Mouse (Mus musculus): ENCODE measurements around the gene Pibf1. TPM values are rescaled to one million over a fixed set of nuclear protein-coding genes. Genes with fewer than 3 reads are reported as not detected.

Gene Pibf1
- 10 to 100 TPM; 13.6 to 15.0 TPM for total RNA-seq (2021)
- long read RNA-seq, experiment 1, transcript Pibf1-201 (18 exons, 2,797 nt), result major isoform, 14 of 20 reads
- long read RNA-seq, experiment 1, partial matches to known transcripts, result 1 of 20 reads
- long read RNA-seq, experiment 1, other reads (novel, unspliced or antisense), result 5 of 20 reads
- long read RNA-seq, experiment 2, transcript Pibf1-201 (18 exons, 2,797 nt), result major isoform, 14 of 20 reads
- long read RNA-seq, experiment 2, partial matches to known transcripts, result 0 of 20 reads
- long read RNA-seq, experiment 2, other reads (novel, unspliced or antisense), result 6 of 20 reads

DNA sequence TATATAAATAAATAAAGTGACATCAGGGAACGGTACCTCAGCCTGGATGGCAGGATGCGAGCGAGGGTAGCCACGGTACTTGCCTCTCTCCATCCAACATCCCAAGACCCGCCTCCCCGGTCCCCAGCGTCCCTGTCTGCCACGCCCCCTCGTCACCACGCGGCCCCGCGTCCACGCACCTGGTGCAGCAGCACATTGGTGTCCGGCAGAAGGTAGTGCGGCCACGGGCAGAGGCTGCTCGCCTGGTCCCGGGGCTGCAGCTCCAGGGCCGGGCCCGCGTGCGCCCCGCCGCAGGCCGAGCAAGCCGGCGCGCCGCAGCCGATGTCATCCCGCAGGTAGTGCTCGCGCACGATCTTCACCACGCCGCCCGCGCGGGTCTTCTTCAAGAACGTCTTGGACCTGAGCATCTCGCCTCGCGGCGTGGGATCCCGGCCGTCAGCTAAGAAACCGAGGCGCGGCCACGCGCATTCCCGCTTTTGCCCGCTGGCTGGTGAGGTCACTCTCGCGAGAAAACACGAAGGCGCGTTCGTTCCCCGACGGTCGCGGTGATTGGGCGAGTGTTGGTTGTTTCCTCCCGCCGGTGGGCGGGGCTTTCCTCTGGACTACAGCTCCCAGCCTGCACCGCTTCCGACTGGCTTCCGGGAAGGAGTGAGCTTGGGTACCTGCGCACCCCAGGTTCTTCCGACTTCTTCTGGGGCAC lies at the start of gene Pibf1, which contains the start of gene Dis3:
Gene Pibf1, plus strand, starts transcription at position 158 of the 700 bp plus-strand sequence.
Gene Dis3, minus strand, starts transcription at position 504 of the 700 bp plus-strand sequence.
- intact Hi-C loops (cut with DNase I), result loop anchor here (2.0 kb wide), 2 partner anchors 53 to 69 kb away; partner anchors contain the start of genes Bora and Mzt1
- H3K27ac ChIP-seq, result peak within 1 kb of the TSS; percentile 55

GRCm38 (mm10) chr14:99058959-99059586 lies 40.2 kb upstream of the Pibf1 start:
- Histone ChIP-seq H3K27ac (no peak overlapping the region), H3K4me3 (no peak overlapping the region)
- no peak for DNase-seq (ENCODE audit: extremely low spot score in 1 of 2, low spot score in 2 of 2)
- intact Hi-C loops (cut with DNase I), result no loop called here
- no peak for TF ChIP-seq CTCF (IDR thresholded peaks at IDR 0.05)

More for the DNA sequence above, at the start of gene Pibf1, which contains the start of gene Dis3:
- TF ChIP-seq CTCF (IDR thresholded peaks at IDR 0.05), result no peak; the same call in 1 of the 2 replicates
- H3K4me3 ChIP-seq, result peak within 1 kb of the TSS; percentile 82
- DNase-seq (ENCODE audit: extremely low spot score in 1 of 2, low spot score in 2 of 2), result peak; percentile 99

DNA sequence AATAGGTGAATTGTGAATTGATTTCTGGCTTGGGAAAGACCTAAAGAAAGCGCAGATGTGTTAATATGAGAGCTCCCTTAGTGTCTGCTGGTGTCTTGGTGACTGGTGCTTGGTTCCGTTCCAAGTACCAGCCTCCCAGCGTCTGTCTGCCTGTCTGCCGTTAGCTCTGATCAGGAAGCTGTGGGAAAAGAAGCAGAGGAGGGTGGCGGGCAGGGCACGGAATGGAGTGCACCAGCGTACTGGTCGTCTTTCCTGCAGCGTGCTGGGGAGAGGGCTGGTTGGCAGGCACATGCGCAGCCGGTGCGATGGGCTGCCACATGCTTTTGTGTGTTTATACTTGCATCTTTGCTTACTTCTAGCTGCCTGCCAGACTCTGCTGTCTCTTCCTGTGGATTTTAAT lies 38.6 kb upstream of the Pibf1 start:
- peak in 1 of 2 experiments; percentile 33 for DNase-seq (ENCODE audit: extremely low spot score in 1 of 2, low spot score in 2 of 2)
- no peak for TF ChIP-seq CTCF (IDR thresholded peaks at IDR 0.05)
- H3K27ac ChIP-seq, result no peak overlapping the region
- intact Hi-C loops (cut with DNase I), result no loop called here
- H3K4me3 ChIP-seq, result no peak overlapping the region

- intact Hi-C loops (cut with DNase I), result no loop called here
- TF ChIP-seq CTCF (IDR thresholded peaks at IDR 0.05), result no peak
- Histone ChIP-seq H3K4me3 (no peak overlapping the region), H3K27ac (no peak overlapping the region)
- no peak for DNase-seq (ENCODE audit: extremely low spot score in 1 of 2, low spot score in 2 of 2)
Measured at GRCm38 (mm10) chr14:99063091-99063490, 36.1 kb upstream of the Pibf1 start.

DNA sequence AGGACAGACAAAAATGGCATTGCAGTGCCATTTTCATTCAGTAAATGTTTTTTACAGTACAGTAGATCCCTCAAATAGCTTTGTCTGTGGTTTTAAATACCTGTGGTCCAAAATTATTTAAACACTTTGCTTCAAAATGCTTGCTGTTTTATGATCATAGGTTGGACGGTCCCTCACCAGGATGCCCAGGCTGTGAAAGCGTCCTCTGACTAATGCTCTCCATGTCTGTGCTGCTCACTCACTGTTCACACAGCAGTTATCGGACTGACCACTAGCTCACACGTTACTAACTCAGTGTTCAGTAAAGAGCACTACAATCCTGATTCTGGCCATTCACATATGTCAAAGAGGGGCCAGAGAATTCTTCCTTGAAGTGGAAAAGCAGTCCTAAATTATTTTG lies 28.1 kb upstream of the Pibf1 start:
- intact Hi-C loops (cut with DNase I), result no loop called here

GRCm38 (mm10) chr14:99088947-99089346 lies 10.3 kb upstream of the Pibf1 start:
- intact Hi-C loops (cut with DNase I), result no loop called here
- TF ChIP-seq CTCF (IDR thresholded peaks at IDR 0.05), result no peak
- Histone ChIP-seq H3K4me3 (no peak overlapping the region), H3K27ac (no peak overlapping the region)
- DNase-seq (ENCODE audit: extremely low spot score in 1 of 2, low spot score in 2 of 2), result no peak

More for the DNA sequence above, 28.1 kb upstream of the Pibf1 start:
- TF ChIP-seq CTCF (IDR thresholded peaks at IDR 0.05), result no peak; the same call in 1 of the 2 replicates
- Histone ChIP-seq H3K4me3 (no peak overlapping the region), H3K27ac (no peak overlapping the region)
- no peak for DNase-seq (ENCODE audit: extremely low spot score in 1 of 2, low spot score in 2 of 2)

DNA sequence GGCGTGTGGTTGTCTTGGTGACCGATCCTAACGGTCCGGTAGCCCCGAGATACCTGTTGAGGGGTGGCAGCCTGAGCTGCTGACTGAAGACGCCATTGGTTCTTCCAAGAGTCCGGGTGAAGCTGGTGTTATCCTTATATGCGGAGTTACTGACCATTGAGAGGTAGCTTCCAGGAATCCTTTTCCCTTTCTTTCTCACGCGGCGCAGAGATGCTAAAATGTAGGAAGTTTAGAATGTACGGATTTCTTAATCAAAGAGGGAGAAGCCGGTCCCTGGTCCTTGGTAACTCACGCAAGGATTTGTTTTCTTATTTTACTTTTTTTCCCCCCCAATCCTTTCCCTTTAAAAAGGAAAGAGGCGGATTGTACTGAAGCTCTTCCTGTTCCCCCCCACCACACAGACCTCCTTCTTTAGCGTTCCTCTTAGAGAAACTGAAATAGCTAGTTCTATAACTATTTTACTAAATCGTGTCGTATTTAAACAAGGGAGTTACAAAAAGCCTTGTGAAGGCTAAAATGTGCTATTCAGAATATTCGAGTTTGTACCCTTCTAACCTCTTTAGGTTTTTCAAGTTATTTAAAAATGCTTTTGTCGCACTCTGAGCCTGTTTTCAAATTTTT lies 853 bp downstream of the Pibf1 start:
- peak overlapping the region; percentile 54; the same call in 1 of the 2 replicates for H3K27ac ChIP-seq
- H3K4me3 ChIP-seq, result peak overlapping the region; percentile 82
- TF ChIP-seq CTCF (IDR thresholded peaks at IDR 0.05), result no peak
- intact Hi-C loops (cut with DNase I), result loop anchor here (2.0 kb wide), 2 partner anchors 53 to 69 kb away; partner anchors contain the start of genes Bora and Mzt1
- DNase-seq (ENCODE audit: extremely low spot score in 1 of 2, low spot score in 2 of 2), result no peak

- DNase-seq (ENCODE audit: extremely low spot score in 1 of 2, low spot score in 2 of 2), result no peak
- intact Hi-C loops (cut with DNase I), result no loop called here
- TF ChIP-seq CTCF (IDR thresholded peaks at IDR 0.05), result no peak
- H3K27ac ChIP-seq, result no peak overlapping the region
- no peak overlapping the region for H3K4me3 ChIP-seq
Measured at GRCm38 (mm10) chr14:99103050-99103449, 3.8 kb downstream of the Pibf1 start.

GRCm38 (mm10) chr14:99104542-99105123 lies 5.4 kb downstream of the Pibf1 start:
- no peak for TF ChIP-seq CTCF (IDR thresholded peaks at IDR 0.05)
- H3K4me3 ChIP-seq, result no peak overlapping the region
- intact Hi-C loops (cut with DNase I), result no loop called here

GRCm38 (mm10) chr14:99106671-99107070 lies 7.4 kb downstream of the Pibf1 start:
- H3K4me3 ChIP-seq, result no peak overlapping the region
- intact Hi-C loops (cut with DNase I), result no loop called here
- TF ChIP-seq CTCF (IDR thresholded peaks at IDR 0.05), result no peak
- no peak for DNase-seq (ENCODE audit: extremely low spot score in 1 of 2, low spot score in 2 of 2)
- H3K27ac ChIP-seq, result no peak overlapping the region

More at GRCm38 (mm10) chr14:99104542-99105123, 5.4 kb downstream of the Pibf1 start:
- no peak overlapping the region for H3K27ac ChIP-seq
- DNase-seq (ENCODE audit: extremely low spot score in 1 of 2, low spot score in 2 of 2), result no peak

GRCm38 (mm10) chr14:99107631-99108187 lies 8.5 kb downstream of the Pibf1 start:
- DNase-seq (ENCODE audit: extremely low spot score in 1 of 2, low spot score in 2 of 2), result no peak
- no peak for TF ChIP-seq CTCF (IDR thresholded peaks at IDR 0.05)
- intact Hi-C loops (cut with DNase I), result no loop called here
- H3K4me3 ChIP-seq, result no peak overlapping the region
- H3K27ac ChIP-seq, result no peak overlapping the region
